Mouse (Mus musculus) liver, postnatal 0 days (tissue): Measurements from ENCODE around the gene Rps8. TPM values are rescaled to one million over a fixed set of nuclear protein-coding genes. Genes with fewer than 3 reads are reported as not detected.

Experiments used
- ATAC-seq: fragments of 200-750 bp; cut with Nextera tagmentation; 2 replicates; pipeline ENCODE4 v1.8.0; 2017; ENCODE audit warnings: mild to moderate bottlenecking, moderate library complexity
- DNase-seq: peaks from one replicate; pipeline ENCODE4 v3.0.0-alpha.2; 2016
- H3K27ac ChIP-seq: fragments of 300-500 bp; sonication (generic); 2 replicates; pipeline ENCODE4 v1.5.1; 2014; ENCODE audit warnings: antibody characterized with exemption, moderate library complexity, mild to moderate bottlenecking, low read depth
- H3K27me3 ChIP-seq: fragments of 300-500 bp; sonication (generic); 2 replicates; pipeline ENCODE4 v1.6.1; 2014; ENCODE audit warnings: low read length, control low read depth, mixed read lengths; ENCODE audit not compliant: insufficient read depth
- H3K36me3 ChIP-seq: fragments of 300-500 bp; sonication (generic); replicated peaks from 2 replicates; pipeline ENCODE4 v1.6.1; 2014; ENCODE audit warnings: mild to moderate bottlenecking, control low read depth, low read length, moderate library complexity, mixed read lengths; ENCODE audit not compliant: insufficient read depth
- H3K4me1 ChIP-seq: fragments of 300-500 bp; sonication (generic); 2 replicates; pipeline ENCODE4 v1.6.1; 2014; ENCODE audit warnings: antibody characterized with exemption, mild to moderate bottlenecking, control low read depth; ENCODE audit not compliant: insufficient read depth
- H3K4me2 ChIP-seq: fragments of 300-500 bp; sonication (generic); 2 replicates; pipeline ENCODE4 v1.6.1; 2014; ENCODE audit warnings: low read depth, mild to moderate bottlenecking, low read length, moderate library complexity, mixed read lengths
- H3K4me3 ChIP-seq: fragments of 300-500 bp; sonication (generic); 2 replicates; pipeline ENCODE4 v1.5.1; 2014; ENCODE audit warnings: low read depth, low read length
- H3K9ac ChIP-seq: fragments of 300-500 bp; sonication (generic); replicated peaks from 2 replicates; pipeline ENCODE4 v1.6.1; 2014; ENCODE audit warnings: mild to moderate bottlenecking, moderate library complexity
- H3K9me3 ChIP-seq: fragments of 300-500 bp; sonication (generic); 2 replicates; pipeline ENCODE4 v1.6.1; 2016; ENCODE audit warnings: mild to moderate bottlenecking, control low read depth, low read length, mixed read lengths
- CTCF ChIP-seq: sonication (generic); IDR thresholded peaks from 2 replicates; pipeline ENCODE4 v1.5.1; 2016; ENCODE audit warnings: antibody characterized with exemption, low read depth
- EP300 ChIP-seq: IDR thresholded peaks from 2 replicates; pipeline ENCODE4 v1.6.1; 2016; ENCODE audit warnings: antibody characterized with exemption, low read depth, mild to moderate bottlenecking
- WGBS: fragments of 180-500 bp; shearing (Covaris S2); extraction: QIAGEN DNeasy Blood & Tissue Kit; methylation state at CpG from one replicate; pipeline ENCODE4 v1.1.7; 2014; ENCODE audit not compliant: insufficient replicate concordance; 5-methylcytosine and 5-hydroxymethylcytosine counted together
- microRNA-seq: library from miRNA; unstranded; fragments of <30 nt; microRNA quantifications from one replicate; pipeline ENCODE4, GENCODE M21; 2016
- polyA plus RNA-seq: library from polyadenylated mRNA; unstranded; fragments of >200 nt; fragmentation: Nextera tagmentation; extraction: Ambion mirVana; gene quantifications from 2 replicates; pipeline ENCODE4 v1.2.1, GENCODE M21; 2015

The Rps8 gene
- polyA plus RNA-seq, 1 experiment from 2014 or later, result 557 TPM

DNA sequence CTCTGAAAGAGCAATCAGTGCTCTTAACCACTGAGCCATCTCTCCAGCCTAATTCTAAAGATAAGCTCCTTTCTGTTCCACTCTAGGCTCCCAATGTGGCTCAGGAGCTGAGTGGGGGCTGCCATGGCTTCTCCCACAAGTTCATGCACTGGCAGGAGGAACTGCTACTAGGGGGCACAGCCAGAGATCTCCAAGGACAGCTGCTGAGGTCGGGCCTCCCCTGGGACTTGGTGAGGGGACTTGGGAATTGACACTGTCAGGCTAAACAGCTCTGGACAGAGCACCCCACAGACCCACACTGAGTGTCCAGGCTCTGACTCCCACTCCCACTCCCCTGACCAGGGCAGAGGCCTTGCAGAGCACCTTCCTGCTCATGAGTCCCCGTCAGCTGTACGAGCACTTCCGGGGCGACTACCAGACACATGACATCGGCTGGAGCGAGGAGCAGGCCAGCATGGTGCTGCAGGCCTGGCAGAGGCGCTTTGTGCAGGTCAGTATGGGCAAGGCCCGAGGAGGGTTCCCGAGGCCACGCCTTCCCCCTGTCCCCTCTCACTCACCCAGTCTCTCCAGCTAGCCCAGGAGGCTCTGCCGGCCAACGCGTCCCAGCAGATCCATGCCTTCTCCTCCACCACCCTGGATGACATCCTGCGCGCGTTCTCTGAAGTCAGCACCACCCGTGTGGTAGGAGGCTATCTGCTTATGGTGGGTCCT is 48.1 kb downstream of the Rps8 start:
- WGBS, result 79% methylated on average over 18 of the region's 18 CpGs
- Histone ChIP-seq H3K9ac (no peak overlapping the region), H3K4me1 (no peaks in the 10 kb centered on the region), H3K4me3 (no peak overlapping the region), H3K36me3 (no peaks in the 10 kb centered on the region), H3K9me3 (no peaks in the 10 kb centered on the region), H3K4me2 (no peak overlapping the region), H3K27ac (no peak overlapping the region), H3K27me3 (no peaks in the 10 kb centered on the region)
- TF ChIP-seq EP300 (no peak), CTCF (no peak)
- no peak for ATAC-seq
- DNase-seq, result no peak

DNA sequence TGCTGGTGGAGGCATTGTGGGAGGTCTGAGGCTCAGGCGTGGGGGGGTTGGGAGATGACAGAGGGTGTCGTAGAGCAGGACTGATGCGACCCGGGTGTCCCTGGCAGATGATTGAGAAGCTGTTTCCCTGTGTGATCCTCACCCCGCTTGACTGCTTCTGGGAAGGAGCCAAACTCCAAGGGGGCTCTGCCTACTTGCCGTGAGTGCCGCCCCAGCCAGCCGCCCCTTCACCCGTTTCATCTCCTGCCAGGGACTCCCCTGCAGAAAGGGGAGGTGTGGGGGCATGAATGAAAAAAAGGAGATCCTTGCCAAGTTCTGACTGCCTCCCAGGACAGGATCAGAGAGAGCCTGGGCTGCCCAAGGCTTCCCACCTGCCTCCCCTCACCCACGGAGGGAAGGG is 50.9 kb downstream of the Rps8 start:
- ATAC-seq, result no peak

DNA sequence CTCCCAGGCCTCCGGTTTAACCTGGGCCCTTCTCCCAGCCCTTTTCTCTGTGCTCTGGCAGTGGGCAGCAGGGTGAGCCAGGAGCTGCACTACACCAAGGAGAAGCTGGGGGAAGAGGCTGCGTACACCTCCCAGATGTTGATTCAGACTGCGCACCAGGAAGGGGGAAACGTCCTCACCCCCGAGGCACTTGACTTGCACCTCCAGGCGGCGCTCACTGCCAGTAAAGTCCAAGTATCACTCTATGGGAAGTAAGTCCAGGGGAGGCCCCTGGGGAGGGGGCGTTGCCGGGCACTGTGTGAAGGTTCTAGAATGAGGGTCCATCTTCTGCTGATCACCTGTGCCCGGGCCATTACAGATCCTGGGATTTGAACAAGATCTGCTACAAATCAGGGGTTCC is 51.4 kb downstream of the Rps8 start:
- no peak overlapping the region for H3K4me2 ChIP-seq
- H3K4me1 ChIP-seq, result no peaks in the 10 kb centered on the region
- H3K27me3 ChIP-seq, result no peaks in the 10 kb centered on the region
- no peak overlapping the region for H3K9ac ChIP-seq
- no peak overlapping the region for H3K27ac ChIP-seq
- 71% methylated on average over 10 of the region's 10 CpGs for WGBS
- no peak overlapping the region for H3K4me3 ChIP-seq
- DNase-seq, result no peak
- H3K9me3 ChIP-seq, result no peaks in the 10 kb centered on the region
- no peak for TF ChIP-seq EP300
- peak; percentile 19; the same call in 1 of the 2 replicates for TF ChIP-seq CTCF
- H3K36me3 ChIP-seq, result no peaks in the 10 kb centered on the region
- no peak for ATAC-seq

More for the DNA sequence above, 50.9 kb downstream of the Rps8 start:
- no peaks in the 10 kb centered on the region for H3K9me3 ChIP-seq
- H3K27ac ChIP-seq, result no peak overlapping the region
- 75% methylated on average over 10 of the region's 10 CpGs for WGBS
- no peak for TF ChIP-seq CTCF
- no peak for TF ChIP-seq EP300
- DNase-seq, result no peak
- H3K36me3 ChIP-seq, result no peaks in the 10 kb centered on the region
- no peaks in the 10 kb centered on the region for H3K4me1 ChIP-seq
- H3K9ac ChIP-seq, result no peak overlapping the region
- H3K4me2 ChIP-seq, result no peak overlapping the region
- no peak overlapping the region for H3K4me3 ChIP-seq
- H3K27me3 ChIP-seq, result no peaks in the 10 kb centered on the region

Small RNA genes within 50 kb of the gene (microRNA-seq; reads per million reads assigned to microRNA genes)
- gene Gm22398, result not detected

Other genes with a start within 250 kb of the Rps8 start
- 245 and 255 TPM in 2 replicates for gene Urod, start 161.8 kb downstream of the Rps8 start, polyA plus RNA-seq
- 4.7 and 5.2 TPM in 2 replicates for gene Hectd3, start 160.9 kb downstream of the Rps8 start, polyA plus RNA-seq
- 18.4 and 18.5 TPM in 2 replicates for gene Eif2b3, start 136.8 kb downstream of the Rps8 start, polyA plus RNA-seq
- gene Ptch2, start 60.2 kb downstream of the Rps8 start, polyA plus RNA-seq, result 0.43 and 0.52 TPM in 2 replicates
- 2.3 and 2.5 TPM in 2 replicates for gene Btbd19, start 30.5 kb downstream of the Rps8 start, polyA plus RNA-seq
- 0.33 TPM in 1 of 2 replicates, not detected in the other for gene Tctex1d4, start 29.4 kb downstream of the Rps8 start, polyA plus RNA-seq
- gene Plk3, start 22.3 kb downstream of the Rps8 start, polyA plus RNA-seq, result 4.8 TPM in 2 replicates
- 10.7 and 11.8 TPM in 2 replicates for gene Kif2c, start 26.4 kb upstream of the Rps8 start, polyA plus RNA-seq
- 48.6 and 57.1 TPM in 2 replicates for gene Tmem53, start 95.7 kb upstream of the Rps8 start, polyA plus RNA-seq
- gene Armh1, start 95.9 kb upstream of the Rps8 start, polyA plus RNA-seq, result not detected in 2 replicates